9 mouse cellular contexts compared by ENCODE assay signal in genomic region chr17:50136060-50136459, GRCm38 (mm10). TPM values are rescaled to one million over a fixed set of nuclear protein-coding genes. Genes with fewer than 3 reads are reported as not detected.
DNase-seq lines count a peak whose midpoint lies in the region; ATAC-seq and TF ChIP-seq lines count a peak whose summit lies in the region.
"Had no signal": no experiment of that assay in that cellular context is flagged by ENCODE, and none has a peak within 500 bp of the region (broad histone marks: within the 10 kb centered on the region; RNA-seq: fewer than 3 reads in every experiment).

No protein-coding gene starts in this region.

- no peaks in the 10 kb centered on the region for H3K27me3 ChIP-seq in kidney, adult 2 months (replicated peaks; ENCODE audit: control insufficient read depth, insufficient read depth, low read length)
- H3K27me3 ChIP-seq in kidney, embryonic 16.5 days (ENCODE audit: insufficient read depth, low read length), result no peaks in the 10 kb centered on the region
- H3K27me3 ChIP-seq in limb, embryonic 14.5 days (ENCODE audit: control insufficient read depth, insufficient read depth, low read length), result no peaks in the 10 kb centered on the region
- H3K27me3 ChIP-seq in hindbrain, embryonic 13.5 days, result no peaks in the 10 kb centered on the region

- peak overlapping the region; percentile 45; the same call in 1 of the 2 replicates for H3K27ac ChIP-seq in kidney, adult 2 months (ENCODE audit: insufficient read depth, low read depth, low read length)
- no peak overlapping the region for H3K27ac ChIP-seq in kidney, embryonic 16.5 days (ENCODE audit: low read length)
- no peak overlapping the region for H3K27ac ChIP-seq in limb, embryonic 14.5 days (replicated peaks; ENCODE audit: low read depth, low read length)
- H3K27ac ChIP-seq in hindbrain, embryonic 13.5 days, result no peak overlapping the region
- H3K27ac ChIP-seq: kidney, postnatal 0 days had no signal

- TF ChIP-seq POLR2A in kidney, adult 2 months (IDR thresholded peaks at IDR 0.05; ENCODE audit: low read depth, low read length), result no peak
- TF ChIP-seq POLR2A in limb, embryonic 14.5 days (IDR thresholded peaks at IDR 0.05; ENCODE audit: borderline replicate concordance, extremely low read depth, insufficient read depth, insufficient read length), result no peak

- no peaks in the 10 kb centered on the region; the same call in 1 of the 2 replicates for H3K9me3 ChIP-seq in kidney, embryonic 16.5 days (ENCODE audit: low read length)
- H3K9me3 ChIP-seq in limb, embryonic 14.5 days (ENCODE audit: control insufficient read depth, low read length), result no peaks in the 10 kb centered on the region
- no peaks in the 10 kb centered on the region for H3K9me3 ChIP-seq in hindbrain, embryonic 13.5 days

- DNase-seq in kidney, adult 2 months, result peak; percentile 84
- DNase-seq in heart, adult 8-10 months (ENCODE audit: low spot score), result peak; percentile 85
- peak; percentile 12 for DNase-seq in limb, embryonic 14.5 days (ENCODE audit: low spot score)
- DNase-seq in layer of hippocampus, adult 18-20 months (ENCODE audit: low spot score in 2 of 2), result no peak
- DNase-seq in cerebellum, adult 11 months, result no peak

- H3K4me2 ChIP-seq in kidney, embryonic 16.5 days (replicated peaks; ENCODE audit: low read depth, low read length), result no peak overlapping the region
- H3K4me2 ChIP-seq in limb, embryonic 14.5 days (replicated peaks; ENCODE audit: low read depth, low read length, severe bottlenecking), result no peak overlapping the region
- H3K4me2 ChIP-seq in hindbrain, embryonic 13.5 days, result no peak overlapping the region

- H3K4me1 ChIP-seq in kidney, adult 2 months (ENCODE audit: control insufficient read depth, insufficient read depth, low read length), result no peaks in the 10 kb centered on the region
- H3K4me1 ChIP-seq in kidney, embryonic 16.5 days (ENCODE audit: insufficient read depth, low read length), result peaks cover 5% of the 10 kb centered on the region; the same call in 1 of the 2 replicates
- peaks cover 4% of the 10 kb centered on the region for H3K4me1 ChIP-seq in limb, embryonic 14.5 days (ENCODE audit: control insufficient read depth, insufficient read depth, low read length)
- H3K4me1 ChIP-seq in hindbrain, embryonic 13.5 days (replicated peaks), result no peaks in the 10 kb centered on the region

- H3K36me3 ChIP-seq in kidney, adult 2 months (ENCODE audit: control insufficient read depth, insufficient read depth, low read length), result no peaks in the 10 kb centered on the region
- H3K36me3 ChIP-seq in kidney, embryonic 16.5 days (ENCODE audit: insufficient read depth, low read length), result no peaks in the 10 kb centered on the region
- H3K36me3 ChIP-seq in limb, embryonic 14.5 days (ENCODE audit: control insufficient read depth, insufficient read depth, low read length), result no peaks in the 10 kb centered on the region
- no peaks in the 10 kb centered on the region for H3K36me3 ChIP-seq in hindbrain, embryonic 13.5 days

- 59% methylated on average over 9 of the region's 9 CpGs for WGBS in kidney, adult 2 months
- WGBS in kidney, embryonic 16.5 days, result 67% methylated on average over 9 of the region's 9 CpGs
- WGBS in limb, embryonic 14.5 days, result 34% methylated on average over 9 of the region's 9 CpGs
- WGBS in hindbrain, embryonic 13.5 days, result 79% methylated on average over 9 of the region's 9 CpGs

- TF ChIP-seq CTCF in kidney, adult 2 months (conservative IDR thresholded peaks at IDR 0.05; ENCODE audit: insufficient read depth, insufficient read length, low read depth, low read length), result no peak

- H3K4me3 ChIP-seq in kidney, adult 2 months (ENCODE audit: insufficient read depth, low read depth, low read length), result no peak overlapping the region
- H3K4me3 ChIP-seq in kidney, embryonic 16.5 days (ENCODE audit: low read length), result no peak overlapping the region
- no peak overlapping the region for H3K4me3 ChIP-seq in limb, embryonic 14.5 days (replicated peaks; ENCODE audit: low read length)
- H3K4me3 ChIP-seq in hindbrain, embryonic 13.5 days, result no peak overlapping the region

- no peak overlapping the region for H3K9ac ChIP-seq in kidney, embryonic 16.5 days (replicated peaks; ENCODE audit: low read length)
- H3K9ac ChIP-seq in limb, embryonic 14.5 days (ENCODE audit: low read depth, low read length, severe bottlenecking), result no peak overlapping the region
- H3K9ac ChIP-seq in hindbrain, embryonic 13.5 days, result no peak overlapping the region

- no peak for ATAC-seq in kidney, embryonic 16.5 days (ENCODE audit: low FRiP score, low TSS enrichment)
- ATAC-seq in limb, embryonic 14.5 days (ENCODE audit: low FRiP score, low read depth), result no peak
- peak; percentile 84 for ATAC-seq in neutrophil, adult 5-6 weeks (ENCODE audit: extremely low read depth, insufficient number of reproducible peaks, low FRiP score, poor library complexity, severe bottlenecking)
- no peak for ATAC-seq in hindbrain, embryonic 13.5 days (ENCODE audit: low FRiP score)

RNA-seq across cellular contexts. Expression of gene Rftn1, which starts 54.4 kb away (rescaled TPM):
- 14.6 and 18.6 TPM in 2 replicates for polyA plus RNA-seq in kidney, adult 2 months (2012; rRNA removed)
- 12.5 and 13.9 TPM in 2 replicates for polyA plus RNA-seq in kidney, embryonic 16.5 days (2015; fragmentation: Nextera tagmentation; extraction: Ambion mirVana)
- total RNA-seq in heart, adult 8-10 months (2022), result 10 to 100 TPM; 45.4 to 54.7 (median 50.4) TPM
- polyA plus RNA-seq in limb, embryonic 14.5 days (2012; rRNA removed), result 14.2 and 15.0 TPM in 2 replicates
- polyA plus RNA-seq in limb, embryonic 14.5 days (2014; fragmentation: Nextera tagmentation; extraction: Ambion mirVana), result 14.6 and 15.9 TPM in 2 replicates
- total RNA-seq in neutrophil, adult 5-6 weeks (2017), result 63.0 and 69.0 TPM in 2 replicates
- 10 to 100 TPM; 17.0 to 18.3 TPM for total RNA-seq in layer of hippocampus, adult 18-20 months (2021)
- 14.2 and 17.0 TPM in 2 replicates for polyA plus RNA-seq in hindbrain, embryonic 13.5 days (2015; fragmentation: Nextera tagmentation; extraction: Ambion mirVana)

Comparison
In these comparisons a context has a peak if more than half of its experiments do, and no peak if none do; other contexts are left out.
1. DNase-seq: peak in kidney, adult 2 months (single experiment), heart, adult 8-10 months (single experiment) and limb, embryonic 14.5 days (single experiment); none in layer of hippocampus, adult 18-20 months (0 of 2) and cerebellum, adult 11 months (single experiment).